Mouse (Mus musculus): ENCODE data around the gene Rnps1. TPM values are rescaled to one million over a fixed set of nuclear protein-coding genes. Genes with fewer than 3 reads are reported as not detected.
"Not testable (repeated sequence)": the region's sequence is repeated elsewhere in the genome, so short reads cannot be mapped to it uniquely, and the experiment has no call there.

Gene Rnps1
- total and polyA plus RNA-seq, 3 experiments: 160 to 288 (median 255) TPM

GRCm38 (mm10) chr17:24454756-24455522 is 40.6 kb downstream of the Rnps1 start (continued):
- TF ChIP-seq EP300 (IDR thresholded peaks at IDR 0.05; ENCODE audit: low read length): no peak
- TF ChIP-seq SMC3 (IDR thresholded peaks at IDR 0.05; ENCODE audit: low read depth, low read length): no peak
- TF ChIP-seq ELF1 (IDR thresholded peaks at IDR 0.05; ENCODE audit: low read depth, low read length): peak; percentile 87
- TF ChIP-seq ETS1 (conservative IDR thresholded peaks at IDR 0.05; ENCODE audit: low read depth, low read length): no peak

DNA sequence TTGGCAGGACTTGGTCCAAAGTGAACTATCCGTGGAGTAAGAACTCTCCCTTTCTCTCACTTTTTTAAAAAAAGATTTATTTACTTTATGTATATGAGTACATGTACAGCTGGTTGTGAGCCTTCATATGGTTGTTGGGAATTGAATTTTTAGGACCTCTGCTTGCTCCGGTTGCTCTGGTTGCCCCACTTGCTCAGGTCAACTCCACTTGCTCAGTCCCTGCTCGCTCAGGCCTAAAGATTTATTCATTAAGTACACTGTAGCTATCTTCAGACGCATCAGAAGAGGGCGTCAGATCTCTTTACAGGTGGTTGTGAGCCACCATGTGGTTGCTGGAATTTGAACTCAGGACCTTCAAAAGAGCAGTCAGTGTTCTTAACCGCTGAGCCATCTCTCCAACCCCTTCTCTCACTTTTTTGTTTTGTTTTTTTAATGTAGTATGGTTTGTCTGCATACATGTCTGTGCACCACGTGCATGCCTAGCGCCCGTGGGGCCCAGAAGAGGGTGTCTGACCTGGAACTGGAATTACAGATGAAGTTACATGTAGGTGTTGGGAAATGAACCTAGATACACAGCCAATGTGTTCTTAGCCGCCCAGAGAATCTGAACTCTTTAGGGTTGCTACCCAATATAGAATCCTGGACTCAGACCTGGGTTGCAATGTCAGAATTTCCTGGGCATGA is 41.3 kb downstream of the Rnps1 start:
- H3K9ac ChIP-seq (ENCODE audit: insufficient read depth, low read depth); H3K27me3 ChIP-seq (replicated peaks); in situ Hi-C loops (cut with MboI; ENCODE audit: low pct_ligation_motif_present, low pct_unique_long_range_greater_than_20kb, low sequenced_read_pairs); H3K27ac ChIP-seq (ENCODE audit: insufficient read depth, low read depth); H3K9me3 ChIP-seq (replicated peaks; ENCODE audit: low read length); DNase-seq (ENCODE audit: extremely low read depth); dilution Hi-C loops (cut with MboI; ENCODE audit: extremely low pct_ligation_motif_present, extremely low pct_unique_long_range_greater_than_20kb, low sequenced_read_pairs): not testable (repeated sequence)
- Histone ChIP-seq H3K79me2 (replicated peaks; ENCODE audit: control insufficient read depth, extremely low read depth, insufficient read depth, poor library complexity, severe bottlenecking) (peaks cover 15% of the 10 kb centered on the region), H3K4me3 (replicated peaks in 1 of 3; ENCODE audit: low read depth in 2 of 3, low read length in 2 of 3, poor library complexity in 1 of 3) (peak overlapping the region in 2 of 3 experiments; percentile 28 to 91), H3K36me3 (replicated peaks in 1 of 2; ENCODE audit: control insufficient read depth in 1 of 2, insufficient read depth in 1 of 2, low read length in 1 of 2) (peaks cover 9 to 19% of the 10 kb centered on the region in 2 experiments), H3K4me1 (ENCODE audit: control insufficient read depth in 1 of 2, insufficient read depth in 2 of 2) (peaks cover 0 to 18% of the 10 kb centered on the region in 2 experiments; a peak in 2 of 4 replicates), H3K4me2 (ENCODE audit: insufficient read depth, low read depth, poor library complexity, severe bottlenecking) (peak overlapping the region; percentile 27; the same call in 1 of the 2 replicates)
- peak in 1 of 2 experiments; percentile 12; a peak in 1 of 4 replicates for TF ChIP-seq CTCF (conservative IDR thresholded peaks at IDR 0.05 in 1 of 2, IDR thresholded peaks at IDR 0.05 in 1 of 2; ENCODE audit: low read depth in 2 of 2, low read length in 2 of 2)

GRCm38 (mm10) chr17:24461580-24461979 is 47.2 kb downstream of the Rnps1 start:
- H3K27ac ChIP-seq (ENCODE audit: insufficient read depth, low read depth): no peak overlapping the region
- peaks cover 3 to 15% of the 10 kb centered on the region in 2 experiments for H3K36me3 ChIP-seq (replicated peaks in 1 of 2; ENCODE audit: control insufficient read depth in 1 of 2, insufficient read depth in 1 of 2, low read length in 1 of 2)
- dilution Hi-C loops (cut with MboI; ENCODE audit: extremely low pct_ligation_motif_present, extremely low pct_unique_long_range_greater_than_20kb, low sequenced_read_pairs) (no loop called here), in situ Hi-C loops (cut with MboI; ENCODE audit: low pct_ligation_motif_present, low pct_unique_long_range_greater_than_20kb, low sequenced_read_pairs) (no loop called here)
- H3K4me1 ChIP-seq (ENCODE audit: control insufficient read depth in 1 of 2, insufficient read depth in 2 of 2): peaks cover 4 to 7% of the 10 kb centered on the region in 2 experiments; a peak in 2 of 4 replicates
- no peaks in the 10 kb centered on the region for H3K9me3 ChIP-seq (replicated peaks; ENCODE audit: low read length)
- peak; percentile 56 for DNase-seq (ENCODE audit: extremely low read depth)
- no peaks in the 10 kb centered on the region for H3K79me2 ChIP-seq (replicated peaks; ENCODE audit: control insufficient read depth, extremely low read depth, insufficient read depth, poor library complexity, severe bottlenecking)
- H3K4me2 ChIP-seq (ENCODE audit: insufficient read depth, low read depth, poor library complexity, severe bottlenecking): no peak overlapping the region
- no peaks in the 10 kb centered on the region for H3K27me3 ChIP-seq (replicated peaks)
- peak; percentile 69 for TF ChIP-seq RAD21 (IDR thresholded peaks at IDR 0.05; ENCODE audit: low read depth, low read length)
- peak in 1 of 2 experiments; percentile 63; a peak in 2 of 4 replicates for TF ChIP-seq CTCF (conservative IDR thresholded peaks at IDR 0.05 in 1 of 2, IDR thresholded peaks at IDR 0.05 in 1 of 2; ENCODE audit: low read depth in 2 of 2, low read length in 2 of 2)
- TF ChIP-seq EP300 (IDR thresholded peaks at IDR 0.05; ENCODE audit: low read length): no peak
- TF ChIP-seq CHD1 (IDR thresholded peaks at IDR 0.05; ENCODE audit: low read depth, low read length): no peak
- TF ChIP-seq USF2 (conservative IDR thresholded peaks at IDR 0.05; ENCODE audit: low read depth, low read length): no peak
- TF ChIP-seq SIN3A (IDR thresholded peaks at IDR 0.05; ENCODE audit: low read length): no peak
- no peak for TF ChIP-seq GABPA (IDR thresholded peaks at IDR 0.05; ENCODE audit: insufficient replicate concordance, low read depth, low read length)
- no peak for TF ChIP-seq MEF2A (IDR thresholded peaks at IDR 0.05; ENCODE audit: borderline replicate concordance, low read depth, low read length)
- TF ChIP-seq SMC3 (IDR thresholded peaks at IDR 0.05; ENCODE audit: low read depth, low read length): peak; percentile 43
- H3K4me3 ChIP-seq (replicated peaks in 1 of 3; ENCODE audit: low read depth in 2 of 3, low read length in 2 of 3, poor library complexity in 1 of 3): no peak overlapping the region
- no peak overlapping the region for H3K9ac ChIP-seq (ENCODE audit: insufficient read depth, low read depth)
